Mouse (Mus musculus): ENCODE measurements at regions not wholly inside any gene's neighbourhood (a gene's known extent, or its start where the extent isn't known, plus 50 kb on each side); places are given as distances from the start of the nearest gene placed in this dataset.

DNA sequence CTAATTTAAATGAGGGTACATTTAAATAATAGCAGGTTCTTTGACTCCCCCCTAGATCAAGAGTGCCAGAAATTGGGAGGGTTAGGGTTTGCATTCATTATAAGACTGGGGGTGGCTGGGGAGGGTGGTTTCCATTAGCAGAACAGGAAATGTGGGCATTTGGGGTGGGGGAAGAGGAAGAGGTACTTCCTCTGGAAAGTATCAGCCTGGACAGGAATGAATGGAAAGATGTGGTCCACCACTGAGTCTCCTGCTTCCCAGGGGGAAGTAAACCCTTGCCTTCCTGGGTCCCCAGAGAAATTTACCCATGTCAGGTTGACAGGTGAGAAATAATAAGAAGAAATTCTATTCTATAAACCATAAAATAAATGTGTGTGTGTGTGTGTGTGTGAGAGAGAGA lies 171.5 kb upstream of the Serpine2 start:
- DNase-seq (ENCODE audit: low spot score in 2 of 2): no peak

DNA sequence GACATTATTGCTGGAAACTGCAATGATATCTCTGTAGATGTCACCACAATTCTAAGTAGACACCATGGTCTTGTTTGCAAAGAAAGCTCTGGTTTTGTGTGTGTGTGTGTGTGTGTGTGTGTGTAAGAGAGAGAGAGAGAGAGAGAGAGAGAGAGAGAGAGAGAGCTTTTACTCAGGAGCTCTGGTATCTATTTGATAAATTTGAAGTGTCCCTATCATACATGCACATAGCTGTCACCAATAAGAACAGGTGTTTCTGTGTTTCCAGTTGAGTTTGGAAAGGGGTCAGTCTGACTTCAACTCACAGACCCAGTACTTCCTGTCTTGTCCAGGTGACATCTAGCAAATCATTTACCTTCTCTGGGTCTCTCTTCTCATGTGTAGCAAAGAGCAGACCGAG lies 169.7 kb upstream of the Serpine2 start:
- no peak for DNase-seq (ENCODE audit: low spot score in 2 of 2)

DNA sequence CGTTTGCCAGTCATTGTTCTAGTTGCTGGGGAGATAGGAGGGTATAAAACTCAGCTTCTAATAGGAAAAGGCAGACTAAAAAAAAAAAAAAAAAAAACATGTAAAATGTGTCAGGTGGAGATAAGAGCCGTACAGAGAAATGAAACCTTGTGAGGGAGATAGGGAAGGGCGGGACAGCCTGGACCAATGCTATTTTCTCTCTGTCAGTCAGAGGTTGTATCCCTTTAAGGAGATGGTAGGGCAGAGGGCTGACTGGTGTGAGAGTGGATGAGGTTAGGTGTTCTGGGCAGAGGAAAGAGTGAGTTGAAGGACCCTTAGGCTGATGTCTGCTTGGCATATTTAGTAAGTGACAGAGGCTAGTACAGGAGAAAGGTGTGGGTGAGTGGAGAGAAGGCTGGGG lies 169.2 kb upstream of the Serpine2 start:
- DNase-seq (ENCODE audit: low spot score in 2 of 2): no peak

DNA sequence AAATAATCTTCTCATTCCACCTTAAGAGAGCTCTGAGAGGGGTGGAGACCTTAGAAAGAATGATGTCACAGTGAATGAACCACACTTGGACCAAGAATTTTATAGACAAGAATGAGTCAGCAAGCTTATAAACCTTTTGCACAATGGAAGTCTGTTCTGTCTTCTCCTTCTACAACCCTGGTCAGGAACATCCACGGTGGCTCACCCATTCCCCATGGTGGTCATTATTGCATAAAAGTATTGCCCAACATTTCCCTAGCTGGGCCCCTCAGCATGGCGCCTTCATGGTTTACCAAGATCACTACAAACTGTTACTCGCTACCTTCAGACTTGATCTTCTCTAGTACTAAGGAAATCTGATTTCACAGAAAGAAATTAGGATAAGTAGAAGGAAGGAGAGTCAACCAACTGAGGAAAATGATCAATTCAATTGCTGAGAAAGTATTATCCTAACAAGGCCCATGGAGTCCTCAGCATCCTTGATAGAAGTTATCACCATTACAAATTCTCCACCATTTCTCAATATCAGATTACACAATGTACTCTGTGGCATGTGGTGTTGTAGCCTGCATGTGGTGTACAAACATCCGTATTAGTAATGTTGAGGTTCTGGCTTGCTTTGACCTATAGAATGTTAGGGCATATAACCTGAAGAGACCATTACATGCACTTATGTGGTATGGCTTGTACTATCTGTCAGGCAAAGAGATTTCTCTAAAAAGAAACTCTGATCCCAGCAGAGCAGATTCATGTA lies 165.1 kb upstream of the Serpine2 start:
- DNase-seq (ENCODE audit: low spot score in 2 of 2): no peak

DNA sequence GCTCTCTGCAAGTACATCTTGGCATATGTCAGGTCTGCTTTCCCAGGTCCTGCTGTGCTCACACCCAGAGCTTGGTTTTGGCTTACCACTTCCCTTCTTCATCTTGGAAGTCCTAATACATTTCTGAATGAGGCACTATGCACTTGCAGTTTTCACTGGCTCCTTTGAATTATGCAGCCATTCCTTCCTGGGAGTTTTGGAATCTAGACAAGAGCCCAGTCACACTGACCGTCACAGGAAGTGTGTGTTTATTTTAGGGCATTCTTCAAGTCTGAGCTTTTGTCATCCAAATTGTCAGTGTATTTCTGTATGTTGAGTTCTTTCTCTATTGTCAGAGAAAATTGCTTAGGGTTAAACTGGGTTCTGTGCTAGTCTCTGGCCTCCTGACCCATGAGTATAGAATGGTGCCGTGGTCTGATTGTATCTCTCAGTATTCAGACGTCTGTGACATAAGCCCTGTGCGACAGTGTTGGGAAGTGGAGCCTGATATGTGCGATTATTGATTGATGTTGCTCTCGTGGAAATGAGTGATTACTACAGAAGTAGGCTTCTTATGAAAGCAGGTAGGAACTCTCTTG lies 162.6 kb upstream of the Serpine2 start:
- no peak for DNase-seq (ENCODE audit: low spot score in 2 of 2)

DNA sequence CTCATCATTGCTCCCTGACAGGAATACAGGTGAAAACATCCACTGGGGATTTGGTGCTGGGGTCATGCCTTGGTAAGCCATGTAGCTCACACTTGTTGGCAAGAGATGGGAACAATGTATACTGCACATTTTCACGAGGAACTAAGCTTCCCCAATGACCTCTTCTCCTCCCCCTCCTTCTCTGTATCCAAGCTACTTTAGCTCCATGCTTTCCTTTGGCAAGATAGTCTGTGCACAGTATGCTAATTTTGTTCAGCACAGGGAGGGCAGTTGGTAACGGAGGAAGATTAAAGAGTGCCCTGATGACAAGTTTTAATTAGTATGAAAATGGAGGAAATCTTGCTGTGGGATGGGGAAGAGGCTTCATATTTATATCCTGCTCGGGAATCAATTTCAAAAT lies 160.9 kb upstream of the Serpine2 start:
- DNase-seq (ENCODE audit: low spot score in 2 of 2): no peak

DNA sequence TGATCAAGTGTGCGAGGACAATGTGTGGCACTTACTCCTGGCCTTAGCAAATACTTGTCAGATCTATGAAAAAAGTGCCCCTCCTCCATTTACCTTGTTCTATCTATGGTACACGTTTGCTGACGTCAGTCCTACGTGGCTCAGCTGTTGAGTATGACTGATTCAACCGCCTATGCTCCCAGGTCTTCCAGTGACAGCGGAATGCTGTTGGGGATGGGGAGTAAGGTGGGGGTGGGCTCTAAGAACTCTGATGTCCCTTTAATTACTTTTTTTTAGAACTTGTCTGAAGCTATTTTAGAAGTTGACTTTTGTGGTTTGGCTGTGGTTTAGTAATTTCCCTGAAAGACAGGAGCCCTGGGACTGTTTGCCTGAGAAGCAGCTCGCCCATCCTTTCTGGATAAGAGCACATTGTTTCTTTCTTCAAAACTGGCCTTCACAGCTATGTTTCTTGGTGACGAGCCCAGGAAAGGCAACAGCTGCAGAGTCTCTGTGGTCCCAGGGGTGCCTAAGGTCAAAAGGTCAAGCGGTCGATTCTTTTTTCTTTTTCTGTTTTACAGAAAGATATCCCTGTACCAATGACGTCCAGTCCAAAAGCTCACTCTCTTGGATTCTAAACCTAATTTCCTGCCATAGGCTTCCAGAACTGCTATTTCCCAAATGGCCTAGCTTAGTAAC lies 157.5 kb upstream of the Serpine2 start:
- DNase-seq (ENCODE audit: low spot score in 2 of 2): no peak

DNA sequence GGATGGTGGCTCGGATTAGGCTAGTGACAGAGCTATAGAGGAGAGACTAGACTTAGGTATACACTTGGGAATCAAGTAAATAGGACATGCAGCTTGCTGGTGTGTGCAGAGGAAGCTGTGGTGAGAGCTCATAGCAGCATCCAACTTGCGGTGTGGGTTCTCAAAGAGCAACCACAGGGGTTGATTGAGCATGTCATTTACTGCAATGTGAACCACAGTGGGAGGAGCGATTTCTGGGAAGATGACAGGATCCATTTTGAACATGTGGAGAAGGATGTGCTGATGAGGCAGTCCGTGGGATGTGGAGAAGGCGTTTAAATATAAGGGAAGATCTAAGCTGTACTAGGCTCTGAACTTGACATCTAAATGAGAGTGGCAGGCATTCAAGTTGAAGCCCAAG lies 154.5 kb upstream of the Serpine2 start:
- DNase-seq (ENCODE audit: low spot score in 2 of 2): no peak

DNA sequence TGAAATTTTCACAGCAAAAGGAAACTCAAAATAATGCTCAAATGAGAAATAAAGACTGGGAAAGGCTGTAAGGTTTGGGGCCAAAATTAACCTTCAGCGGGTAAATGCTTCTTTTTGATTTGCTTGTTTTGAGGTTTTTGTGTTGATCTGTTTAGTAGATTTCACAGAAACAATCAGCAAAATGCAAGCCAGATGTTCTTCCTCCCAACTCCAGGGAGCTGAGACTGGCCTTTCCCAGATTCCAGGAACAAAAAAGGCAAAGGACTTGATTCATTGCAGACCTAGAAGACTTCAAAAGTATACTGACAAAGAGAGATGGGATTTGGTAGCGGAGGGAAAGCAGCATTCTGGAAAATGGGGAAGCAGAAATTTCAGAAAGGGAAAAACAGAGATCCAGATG lies 153.6 kb upstream of the Serpine2 start:
- no peak for DNase-seq (ENCODE audit: low spot score in 2 of 2)

DNA sequence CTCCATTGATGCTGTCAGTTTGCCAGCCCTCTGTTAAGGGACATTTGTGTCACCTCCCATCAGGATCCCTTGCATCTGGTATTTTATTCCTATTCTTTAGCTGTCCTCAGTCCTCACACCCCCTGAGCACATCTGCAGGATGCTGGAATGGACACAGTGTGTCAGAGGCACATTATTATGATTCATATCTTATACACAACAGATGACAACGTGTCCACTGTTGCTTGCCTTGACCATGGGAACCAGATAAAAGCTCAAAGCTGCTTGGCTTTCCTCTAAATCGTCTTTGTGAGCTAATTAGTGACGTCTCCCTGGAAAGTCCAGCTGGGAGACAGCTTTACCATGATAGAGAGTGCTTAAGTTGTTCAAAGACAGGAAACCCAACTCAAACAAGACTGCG lies 149.7 kb upstream of the Serpine2 start:
- DNase-seq (ENCODE audit: low spot score in 2 of 2): no peak

DNA sequence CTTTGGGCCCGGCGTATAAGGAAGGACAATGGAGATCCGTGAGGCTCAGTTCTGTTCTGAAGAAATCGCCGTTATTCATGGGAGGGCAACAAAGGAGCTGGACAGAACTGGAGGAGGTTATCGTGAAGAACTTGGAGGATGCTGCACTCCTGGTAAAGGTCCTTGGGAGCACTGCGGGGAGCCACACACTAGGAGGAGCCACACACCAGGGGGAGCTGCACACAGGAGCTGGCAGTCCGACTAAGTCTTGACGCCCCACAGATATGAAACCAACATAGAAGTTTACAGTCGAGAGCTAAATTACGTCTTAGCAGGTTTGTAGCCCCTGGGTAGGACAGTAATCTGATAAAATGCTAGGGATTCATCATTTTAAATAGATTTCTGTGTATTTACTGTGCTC lies 138.1 kb upstream of the Serpine2 start:
- no peak for DNase-seq (ENCODE audit: low spot score in 2 of 2)

DNA sequence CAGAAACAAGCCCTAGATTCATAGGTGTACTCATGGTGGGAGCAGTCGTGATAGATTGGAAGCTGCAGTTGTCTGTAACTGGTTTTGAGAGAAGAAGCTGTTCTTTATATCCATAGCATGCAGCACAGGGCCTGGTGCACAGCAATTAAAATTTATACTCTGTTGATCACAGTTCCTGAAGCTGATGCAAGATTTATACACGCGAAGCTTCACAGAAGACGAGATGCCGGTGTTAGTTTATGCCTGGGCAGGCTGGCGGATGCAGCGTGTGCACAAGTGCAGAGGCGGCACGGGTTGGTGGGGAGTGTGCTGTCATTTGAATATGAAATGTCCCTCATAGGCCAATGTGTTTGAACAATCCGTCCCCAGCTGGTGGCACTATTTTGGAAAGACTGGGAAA lies 136.9 kb upstream of the Serpine2 start:
- no peak for DNase-seq (ENCODE audit: low spot score in 2 of 2)

DNA sequence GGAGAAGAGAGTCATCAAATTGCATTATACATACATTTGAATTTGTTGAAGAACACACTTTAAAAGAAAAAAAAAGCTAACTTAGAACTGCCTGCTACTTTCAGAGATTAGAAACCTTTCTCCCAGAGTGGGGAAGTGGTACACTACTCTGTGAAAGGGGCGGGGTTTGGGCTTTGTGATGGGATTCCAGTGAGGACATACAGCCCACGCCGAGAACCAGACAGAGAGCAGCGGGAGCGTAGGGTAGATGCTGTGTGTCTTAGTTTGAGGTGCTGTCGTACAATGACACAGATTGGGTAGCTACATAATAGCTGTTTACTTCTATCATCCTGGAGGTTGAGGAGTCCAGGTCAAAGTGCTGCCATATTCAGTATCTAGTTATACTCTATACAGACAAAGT lies 136.5 kb upstream of the Serpine2 start:
- DNase-seq (ENCODE audit: low spot score in 2 of 2): no peak

DNA sequence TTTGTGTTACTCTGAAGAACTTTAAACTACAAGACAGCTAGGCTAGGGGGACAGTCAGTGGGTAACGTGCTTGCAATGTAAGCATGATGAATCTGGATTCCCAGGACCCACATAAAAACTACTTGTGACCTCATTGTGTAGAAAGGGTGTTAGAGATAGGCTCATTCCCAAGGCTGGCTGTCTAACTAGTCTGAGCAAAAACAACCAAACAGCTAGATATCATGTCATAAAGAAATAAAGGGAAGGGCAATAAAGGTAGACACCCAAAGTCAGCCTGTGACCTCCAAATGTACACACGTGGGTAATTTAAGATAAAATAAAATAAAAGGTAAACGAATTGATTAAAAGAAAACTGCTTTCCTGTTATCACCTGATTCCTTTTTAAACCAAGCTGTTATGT lies 123.7 kb upstream of the Serpine2 start:
- DNase-seq (ENCODE audit: low spot score in 2 of 2): no peak

DNA sequence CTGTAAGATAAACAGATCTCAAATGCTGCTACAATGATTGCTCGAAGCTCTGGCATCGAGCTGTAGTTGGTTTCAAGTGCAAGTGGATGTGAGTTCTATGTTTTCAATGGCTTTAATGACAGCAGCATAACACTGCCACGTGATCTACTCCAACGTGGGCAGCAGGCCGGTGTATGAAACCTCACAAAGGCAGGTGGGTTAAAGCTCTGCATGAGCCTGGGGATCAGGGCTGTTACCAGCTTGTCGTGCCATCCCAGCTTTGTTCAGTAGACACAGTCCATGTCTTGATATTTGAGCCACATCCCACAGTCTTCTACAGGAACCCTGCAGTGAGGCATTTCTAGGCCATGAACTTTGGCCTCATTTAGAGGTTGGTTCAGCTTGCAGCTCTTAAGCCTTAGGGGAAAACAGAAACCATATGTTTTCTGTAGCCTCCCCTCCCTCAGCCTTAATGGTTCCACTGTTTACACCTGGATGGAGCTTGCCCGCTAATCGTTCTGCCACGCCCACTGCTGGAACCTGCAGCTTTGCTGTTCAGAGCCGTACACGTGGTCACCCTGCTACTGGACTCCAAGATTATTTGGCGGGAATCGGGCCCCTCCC lies 121.8 kb upstream of the Serpine2 start:
- no peak for DNase-seq (ENCODE audit: low spot score in 2 of 2)

DNA sequence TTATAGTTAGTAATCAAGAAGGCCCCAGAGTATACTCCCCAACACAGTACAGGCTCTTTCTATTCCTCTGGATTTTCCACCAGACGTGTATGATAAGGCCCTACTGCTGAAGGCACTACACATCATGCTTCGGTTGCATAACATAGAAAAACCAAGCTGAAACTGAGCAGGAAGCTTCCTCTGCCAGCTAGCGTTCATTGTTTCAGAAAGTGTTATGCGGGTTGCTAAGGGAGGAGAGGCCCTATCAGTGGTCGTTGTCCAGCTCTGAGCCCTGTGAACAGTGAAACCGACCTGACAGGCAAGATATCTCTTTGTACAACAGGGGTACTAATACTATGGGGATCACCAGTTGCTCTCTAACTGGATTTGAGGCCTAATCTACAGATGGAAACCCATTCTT lies 118.9 kb upstream of the Serpine2 start:
- DNase-seq (ENCODE audit: low spot score in 2 of 2): no peak

DNA sequence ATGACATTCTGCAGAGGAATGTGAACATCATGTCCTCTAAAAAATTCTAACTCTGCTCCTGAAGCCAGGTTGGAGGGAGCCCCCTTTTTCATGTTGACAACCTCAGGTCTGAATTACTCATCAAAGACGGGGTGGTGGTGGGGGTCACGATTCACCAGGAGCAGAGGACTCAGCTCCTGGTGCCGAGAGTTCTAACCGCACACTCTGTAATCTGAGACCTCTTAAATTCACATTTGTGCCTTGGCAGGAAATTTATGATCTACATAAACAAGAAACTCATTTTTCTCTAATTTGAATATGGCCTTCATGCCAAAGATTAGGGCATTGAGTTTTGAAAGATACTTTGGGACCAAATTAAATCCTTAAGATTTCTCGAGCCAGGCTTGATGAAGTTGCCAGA lies 117.2 kb upstream of the Serpine2 start:
- DNase-seq (ENCODE audit: low spot score in 2 of 2): no peak

DNA sequence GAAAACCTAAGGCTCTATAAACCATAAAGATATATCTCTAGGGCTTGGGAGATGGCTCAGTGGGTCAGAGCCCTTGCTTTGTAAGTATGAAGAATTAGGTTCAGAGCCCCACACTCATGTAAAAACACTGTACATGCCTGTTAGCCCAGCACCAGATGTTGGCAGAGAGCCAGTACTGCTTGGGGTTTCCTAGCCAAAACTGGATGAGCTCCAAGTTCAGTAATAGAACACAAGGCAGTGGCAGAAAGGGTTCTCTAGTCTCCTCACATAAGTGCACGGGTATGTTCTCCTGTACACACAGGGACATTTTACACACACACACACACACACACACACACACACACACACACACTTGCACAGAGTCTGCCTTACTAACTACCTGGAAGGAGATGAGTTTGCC lies 95.1 kb upstream of the Serpine2 start:
- peak; percentile 21 to 72 for DNase-seq (ENCODE audit: low spot score in 2 of 2)

DNA sequence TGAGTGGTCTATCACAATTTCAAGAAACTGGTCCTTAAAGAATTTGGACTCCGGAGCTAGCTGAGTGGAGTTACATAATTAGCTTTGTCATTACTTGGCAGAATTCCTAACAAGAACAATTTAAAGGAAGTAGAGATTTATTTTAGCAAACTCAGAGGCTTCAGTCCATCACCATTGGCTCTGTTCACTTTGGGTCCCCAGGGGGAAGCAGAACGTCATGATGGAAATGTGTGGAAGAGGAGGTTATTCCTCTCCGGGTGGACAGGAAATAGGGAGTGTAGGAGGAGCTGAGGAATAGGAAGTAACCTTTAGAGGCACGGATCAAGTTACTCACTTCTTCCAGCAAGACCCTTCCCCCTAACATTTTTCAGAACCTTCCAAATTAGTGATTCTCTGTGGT lies 83.3 kb upstream of the Serpine2 start:
- DNase-seq (ENCODE audit: low spot score in 2 of 2): no peak

DNA sequence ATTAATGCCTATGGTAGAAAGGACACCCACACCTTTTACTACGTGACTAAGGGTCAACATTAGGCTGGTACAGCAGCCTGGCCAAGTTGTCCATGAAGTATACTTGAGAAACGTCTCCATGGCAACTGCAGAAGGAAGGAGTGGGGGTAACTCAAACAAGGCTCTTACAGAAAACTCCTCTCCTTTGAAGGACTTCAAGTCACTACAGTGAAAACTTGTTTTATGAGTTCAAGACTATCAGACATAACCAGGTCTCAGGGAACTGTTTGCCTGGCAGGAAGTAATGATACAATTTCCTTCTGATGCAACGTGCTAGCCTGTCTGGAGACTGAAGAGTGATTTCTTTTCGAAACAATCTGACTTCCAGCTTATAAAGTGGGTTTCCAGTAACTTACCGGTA lies 71.5 kb upstream of the Serpine2 start:
- no peak for DNase-seq (ENCODE audit: low spot score in 2 of 2)

DNA sequence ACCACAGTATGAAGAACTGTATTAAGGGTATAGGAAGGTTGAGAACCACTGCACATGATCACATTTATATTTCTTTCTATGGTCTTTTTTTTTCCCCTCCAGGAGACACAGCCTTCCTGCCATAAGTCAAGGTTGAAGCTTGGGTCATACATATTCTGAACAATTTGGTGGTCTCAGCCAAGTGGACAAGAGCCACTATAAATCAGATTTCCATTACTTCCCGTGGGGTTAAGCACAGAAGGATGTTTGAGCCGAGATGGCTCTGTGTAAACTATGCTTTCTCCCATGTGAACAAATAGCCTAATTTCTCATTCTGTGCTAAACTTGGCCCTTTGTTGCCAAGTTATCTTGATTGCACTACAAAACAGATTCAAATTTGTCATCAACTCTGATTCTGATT lies 66.8 kb upstream of the Serpine2 start:
- DNase-seq (ENCODE audit: low spot score in 2 of 2): no peak

DNA sequence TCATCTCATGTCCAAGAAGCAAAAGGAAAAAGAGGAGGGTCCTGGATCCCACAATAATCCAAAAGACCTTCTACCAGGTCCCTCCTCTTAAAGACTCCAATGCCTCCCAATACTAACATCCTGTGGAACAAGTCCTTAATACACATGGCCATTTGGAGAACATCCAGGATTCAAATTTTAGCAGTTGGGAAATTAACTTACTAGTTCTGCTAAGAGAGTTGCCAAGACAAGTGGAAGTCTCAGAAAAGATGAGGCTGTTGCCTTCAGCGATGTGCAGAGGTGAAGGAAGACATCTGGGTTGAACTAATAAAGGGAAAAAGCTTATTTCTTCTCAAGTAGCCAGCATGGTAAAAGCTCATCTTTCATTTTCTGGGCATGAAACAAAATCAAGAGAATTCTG lies 64.8 kb upstream of the Serpine2 start:
- DNase-seq (ENCODE audit: low spot score in 2 of 2): no peak
